Mouse (Mus musculus) skeletal muscle tissue, adult 2 months (tissue): ENCODE data around the gene Pramef17.
"Not testable (repeated sequence)": the region's sequence is repeated elsewhere in the genome, so short reads cannot be mapped to it uniquely, and the experiment has no call there.

ENCODE experiments used
- DNase-seq: peaks from one replicate; pipeline ENCODE4 v3.0.0-alpha.2; 2012; ENCODE audit warnings: low read depth, low spot score

Gene Pramef17

GRCm38 (mm10) chr4:143994269-143994668 lies at the start of gene Pramef17:
Pramef17 (minus strand) TSS chr4:143994369.
- DNase-seq = not testable (repeated sequence)

- DNase-seq = not testable (repeated sequence)
Observed at GRCm38 (mm10) chr4:143988126-143988525, 6.0 kb downstream of the Pramef17 start.

GRCm38 (mm10) chr4:143987475-143987941 lies 6.7 kb downstream of the Pramef17 start:
- DNase-seq = not testable (repeated sequence)

GRCm38 (mm10) chr4:143985733-143986132 lies 8.4 kb downstream of the Pramef17 start:
- not testable (repeated sequence) for DNase-seq

GRCm38 (mm10) chr4:143985165-143985564 lies 9.0 kb downstream of the Pramef17 start:
- DNase-seq = not testable (repeated sequence)

- not testable (repeated sequence) for DNase-seq
Observed at GRCm38 (mm10) chr4:143983446-143983845, 10.7 kb downstream of the Pramef17 start.

- DNase-seq = not testable (repeated sequence)
Observed at GRCm38 (mm10) chr4:143966850-143967249, 27.3 kb downstream of the Pramef17 start, which contains the start of gene Gm13101. Gm13101 (minus strand) TSS chr4:143966950.

- not testable (repeated sequence) for DNase-seq
Observed at GRCm38 (mm10) chr4:143950916-143951315, 43.3 kb downstream of the Pramef17 start, which contains the start of gene Pramef25. Pramef25 (minus strand) TSS chr4:143951016.
